Mouse (Mus musculus) kidney, postnatal 0 days (tissue): ENCODE results near the gene Exoc5. TPM values are rescaled to one million over a fixed set of nuclear protein-coding genes. Genes with fewer than 3 reads are reported as not detected.

Source experiments
- ATAC-seq: fragments of 200-750 bp; cut with Nextera tagmentation; replicated peaks from 2 replicates; pipeline ENCODE4 v1.8.0; 2017; ENCODE audit warnings: low read depth, moderate number of reproducible peaks, moderate TSS enrichment, moderate library complexity; ENCODE audit not compliant: low FRiP score
- DNase-seq: peaks from one replicate; pipeline ENCODE4 v3.0.0-alpha.2; 2016; ENCODE audit warnings: low spot score
- H3K27ac ChIP-seq: fragments of 300-500 bp; sonication (generic); 2 replicates; pipeline ENCODE4 v1.5.1; 2014; ENCODE audit warnings: mild to moderate bottlenecking
- H3K27me3 ChIP-seq: fragments of 300-500 bp; sonication (generic); 2 replicates; pipeline ENCODE4 v1.6.1; 2014; ENCODE audit warnings: low read length, mixed read lengths; ENCODE audit not compliant: insufficient read depth
- H3K36me3 ChIP-seq: fragments of 300-500 bp; sonication (generic); 2 replicates; pipeline ENCODE4 v1.6.1; 2014; ENCODE audit warnings: low read length, mixed read lengths; ENCODE audit not compliant: insufficient read depth
- H3K4me1 ChIP-seq: fragments of 300-500 bp; sonication (generic); replicated peaks from 2 replicates; pipeline ENCODE4 v1.6.1; 2014; ENCODE audit warnings: antibody characterized with exemption, low read length, mixed read lengths; ENCODE audit not compliant: insufficient read depth
- H3K4me2 ChIP-seq: fragments of 300-500 bp; sonication (generic); 2 replicates; pipeline ENCODE4 v1.6.1; 2014; ENCODE audit warnings: mild to moderate bottlenecking, low read length, moderate library complexity, mixed read lengths
- H3K4me3 ChIP-seq: fragments of 300-500 bp; sonication (generic); replicated peaks from 2 replicates; pipeline ENCODE4 v1.5.1; 2014; ENCODE audit warnings: low read depth, low read length
- H3K9ac ChIP-seq: fragments of 300-500 bp; sonication (generic); 2 replicates; pipeline ENCODE4 v1.6.1; 2014; ENCODE audit warnings: low read depth, low read length
- H3K9me3 ChIP-seq: fragments of 300-500 bp; sonication (generic); replicated peaks from 2 replicates; pipeline ENCODE4 v1.6.1; 2016; ENCODE audit warnings: low read length, inconsistent platforms, mixed read lengths
- CTCF ChIP-seq: IDR thresholded peaks from 2 replicates; pipeline ENCODE4 v1.5.1; 2016; ENCODE audit warnings: antibody characterized with exemption, low read depth, mild to moderate bottlenecking, moderate library complexity
- WGBS: fragments of 180-500 bp; shearing (Covaris S2); extraction: QIAGEN DNeasy Blood & Tissue Kit; methylation state at CpG from one replicate; pipeline ENCODE4 v1.1.7; 2014; 5-methylcytosine and 5-hydroxymethylcytosine counted together
- polyA plus RNA-seq: library from polyadenylated mRNA; unstranded; fragments of >200 nt; fragmentation: Nextera tagmentation; extraction: Ambion mirVana; gene quantifications from 2 replicates; pipeline ENCODE4 v1.2.1, GENCODE M21; 2015

Exoc5 gene
- polyA plus RNA-seq, 1 experiment from 2014 or later, result 29.3 TPM

DNA sequence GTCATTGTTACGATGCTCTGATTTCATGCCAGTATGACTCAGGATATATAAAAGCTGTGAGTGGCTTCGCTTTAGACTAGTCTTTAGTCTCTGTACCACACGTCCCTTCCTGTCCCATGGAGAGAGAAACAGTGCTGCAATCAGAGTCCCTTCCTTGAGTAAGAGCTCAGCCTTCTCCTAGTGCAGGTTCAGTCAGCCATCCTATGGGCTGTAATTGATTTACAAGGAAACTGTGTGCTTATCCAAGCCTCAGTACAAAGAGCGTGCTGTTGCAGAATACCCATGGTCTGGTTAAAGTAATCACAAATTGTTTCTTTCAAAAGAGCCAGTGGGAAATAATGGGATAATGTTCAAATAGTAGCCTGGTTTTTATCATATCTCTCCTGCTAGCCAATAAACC is 20.1 kb upstream of the Exoc5 start:
- Histone ChIP-seq H3K36me3 (peaks cover 10% of the 10 kb centered on the region), H3K27ac (no peak overlapping the region; the same call in 1 of the 2 replicates), H3K9me3 (no peaks in the 10 kb centered on the region), H3K4me1 (no peaks in the 10 kb centered on the region), H3K27me3 (no peaks in the 10 kb centered on the region), H3K4me3 (no peak overlapping the region), H3K9ac (no peak overlapping the region), H3K4me2 (no peak overlapping the region)
- DNase-seq, result peak; percentile 46
- WGBS, result 70% methylated on average over 4 of the region's 4 CpGs
- no peak for TF ChIP-seq CTCF
- ATAC-seq, result peak; percentile 88

DNA sequence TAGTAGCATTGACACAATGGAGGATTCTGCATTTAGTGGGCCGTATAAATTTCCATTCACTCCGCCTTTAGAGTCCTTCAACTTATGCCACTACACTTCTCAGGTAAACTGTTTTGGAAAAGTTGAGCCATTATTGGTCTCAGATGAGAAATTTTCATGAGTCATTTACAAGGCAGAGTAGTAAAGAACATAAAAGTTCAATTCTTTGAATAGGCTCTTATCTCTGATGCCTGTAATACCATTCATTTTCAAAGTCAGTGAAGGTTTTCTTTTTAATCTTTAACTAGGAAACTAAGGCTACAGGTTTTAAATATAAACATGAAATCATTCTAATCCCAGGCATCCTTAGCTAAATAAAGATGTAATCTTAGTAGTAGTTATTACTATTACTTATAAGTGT is 12.4 kb upstream of the Exoc5 start:
- 80% methylated on average over 2 of the region's 2 CpGs for whole genome bisulfite sequencing

DNA sequence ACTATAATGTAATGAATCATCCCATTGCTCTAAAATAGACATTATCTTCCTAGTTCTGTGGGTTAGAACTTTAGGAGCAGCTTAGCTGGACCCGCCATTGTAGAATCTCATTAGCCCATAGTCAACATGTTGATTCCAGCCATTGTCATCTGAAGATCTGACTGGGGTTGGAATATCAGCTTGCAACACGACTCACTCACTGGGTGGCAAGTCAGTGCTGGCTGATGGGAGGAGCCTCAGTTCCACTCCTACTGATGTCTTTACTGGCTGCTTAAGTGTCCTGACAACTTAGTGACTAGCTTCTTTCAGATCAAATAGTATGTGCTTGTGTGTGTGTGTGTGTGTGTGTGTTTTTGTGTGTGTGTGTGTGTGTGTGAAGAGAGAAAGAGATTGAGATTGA is 7.9 kb upstream of the Exoc5 start:
- no peak overlapping the region for H3K4me3 ChIP-seq
- H3K27me3 ChIP-seq, result no peaks in the 10 kb centered on the region
- no peaks in the 10 kb centered on the region for H3K9me3 ChIP-seq
- WGBS, result 64% methylated on average over 2 of the region's 2 CpGs
- no peak for TF ChIP-seq CTCF
- DNase-seq (no peak), ATAC-seq (no peak)
- H3K36me3 ChIP-seq, result peaks cover 9% of the 10 kb centered on the region
- H3K9ac ChIP-seq, result no peak overlapping the region
- H3K4me1 ChIP-seq, result no peaks in the 10 kb centered on the region
- no peak overlapping the region for H3K4me2 ChIP-seq
- no peak overlapping the region for H3K27ac ChIP-seq

More for the DNA sequence above, 12.4 kb upstream of the Exoc5 start:
- no peaks in the 10 kb centered on the region for H3K4me1 ChIP-seq
- no peak overlapping the region for H3K27ac ChIP-seq
- no peak for TF ChIP-seq CTCF
- H3K27me3 ChIP-seq, result no peaks in the 10 kb centered on the region
- no peaks in the 10 kb centered on the region for H3K9me3 ChIP-seq
- no peak overlapping the region for H3K4me3 ChIP-seq
- no peak overlapping the region for H3K4me2 ChIP-seq
- ATAC-seq (no peak), DNase-seq (no peak)
- H3K36me3 ChIP-seq, result peaks cover 11% of the 10 kb centered on the region
- H3K9ac ChIP-seq, result no peak overlapping the region

- no peaks in the 10 kb centered on the region for H3K4me1 ChIP-seq
- H3K9me3 ChIP-seq, result no peaks in the 10 kb centered on the region
- H3K4me2 ChIP-seq, result no peak overlapping the region
- 96% methylated on average over 7 of the region's 7 CpGs for WGBS
- no peak for ATAC-seq
- H3K36me3 ChIP-seq, result peaks cover 7% of the 10 kb centered on the region; the same call in 1 of the 2 replicates
- DNase-seq, result no peak
- no peak for TF ChIP-seq CTCF
- no peak overlapping the region for H3K9ac ChIP-seq
- H3K27ac ChIP-seq, result no peak overlapping the region
- H3K4me3 ChIP-seq, result no peak overlapping the region
- H3K27me3 ChIP-seq, result no peaks in the 10 kb centered on the region
Measured at GRCm38 (mm10) chr14:49073896-49074295, 7.4 kb upstream of the Exoc5 start.

GRCm38 (mm10) chr14:49072837-49073236 is 6.4 kb upstream of the Exoc5 start:
- ATAC-seq (no peak), DNase-seq (no peak)
- Histone ChIP-seq H3K9ac (no peak overlapping the region), H3K27me3 (no peaks in the 10 kb centered on the region), H3K4me1 (no peaks in the 10 kb centered on the region), H3K9me3 (no peaks in the 10 kb centered on the region), H3K4me2 (no peak overlapping the region), H3K4me3 (no peak overlapping the region), H3K36me3 (peaks cover 7% of the 10 kb centered on the region; the same call in 1 of the 2 replicates), H3K27ac (no peak overlapping the region)
- no peak for TF ChIP-seq CTCF
- WGBS, result 86% methylated on average over 2 of the region's 2 CpGs

GRCm38 (mm10) chr14:49065529-49066273 is 752 bp downstream of the Exoc5 start, which contains the start of gene Ap5m1:
Gene Ap5m1 (plus strand): TSS chr14:49066097.
- no peak for TF ChIP-seq CTCF
- H3K4me2 ChIP-seq, result peak within 1 kb of the TSS; percentile 81
- DNase-seq (peak; percentile 58), ATAC-seq (no peak)
- peak within 1 kb of the TSS; percentile 100 for H3K27ac ChIP-seq
- WGBS, result under 1% methylated on average over 44 of the region's 62 CpGs
- peak within 1 kb of the TSS; percentile 94 for H3K9ac ChIP-seq
- no peaks in the 10 kb centered on the region for H3K36me3 ChIP-seq
- no peaks in the 10 kb centered on the region for H3K4me1 ChIP-seq
- no peaks in the 10 kb centered on the region for H3K9me3 ChIP-seq
- H3K4me3 ChIP-seq, result peak within 1 kb of the TSS; percentile 95
- H3K27me3 ChIP-seq, result no peaks in the 10 kb centered on the region

DNA sequence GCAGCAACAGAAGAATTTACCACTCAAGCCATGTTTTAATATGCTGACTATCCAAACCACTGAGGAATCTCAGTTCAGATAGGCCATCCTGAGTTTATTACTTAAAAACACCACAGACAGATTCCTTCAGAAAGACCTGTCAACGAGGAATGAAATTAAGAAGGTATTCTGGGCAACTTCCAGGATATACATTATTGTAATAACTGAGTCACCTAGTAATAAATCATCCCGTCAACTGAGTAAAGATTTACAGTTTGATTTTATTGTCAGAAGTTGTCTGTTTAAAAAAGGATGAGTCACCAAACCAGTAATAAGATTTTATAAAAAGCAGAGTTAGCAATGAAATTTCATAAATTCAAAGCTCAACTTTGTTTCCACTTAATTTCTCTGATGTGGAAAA is 2.6 kb downstream of the Exoc5 start:
- Histone ChIP-seq H3K4me3 (no peak overlapping the region), H3K9ac (no peak overlapping the region), H3K4me1 (no peaks in the 10 kb centered on the region), H3K4me2 (peak overlapping the region; percentile 32; the same call in 1 of the 2 replicates), H3K27ac (no peak overlapping the region), H3K36me3 (no peaks in the 10 kb centered on the region), H3K27me3 (no peaks in the 10 kb centered on the region), H3K9me3 (no peaks in the 10 kb centered on the region)
- TF ChIP-seq CTCF, result no peak
- 57% methylated on average over 2 of the region's 2 CpGs for WGBS
- ATAC-seq (no peak), DNase-seq (peak; percentile 14)
